Mouse (Mus musculus) embryonic stem cell, embryonic (primary cell): ENCODE data around the gene Gm6169.

Experiments used
- CTCF ChIA-PET, 4 experiments: fragments of 300-600 bp in 2 of 4; fragments of 350-600 bp in 2 of 4; sonication (Branson Sonifier 250); formaldehyde crosslinking; loops; one replicate each; lab custom pipeline; 2022; ENCODE audit warnings: inconsistent platforms in 2 of 4; lab: Charles Lee
- POLR2A ChIA-PET, 4 experiments: fragments of 300-600 bp in 2 of 4; fragments of 350-600 bp in 2 of 4; sonication (Branson Sonifier 250); formaldehyde crosslinking; loops; one replicate each; lab custom pipeline; 2022; ENCODE audit warnings: antibody characterized with exemption in 4 of 4, inconsistent platforms in 1 of 4; lab: Charles Lee

Gene Gm6169

DNA sequence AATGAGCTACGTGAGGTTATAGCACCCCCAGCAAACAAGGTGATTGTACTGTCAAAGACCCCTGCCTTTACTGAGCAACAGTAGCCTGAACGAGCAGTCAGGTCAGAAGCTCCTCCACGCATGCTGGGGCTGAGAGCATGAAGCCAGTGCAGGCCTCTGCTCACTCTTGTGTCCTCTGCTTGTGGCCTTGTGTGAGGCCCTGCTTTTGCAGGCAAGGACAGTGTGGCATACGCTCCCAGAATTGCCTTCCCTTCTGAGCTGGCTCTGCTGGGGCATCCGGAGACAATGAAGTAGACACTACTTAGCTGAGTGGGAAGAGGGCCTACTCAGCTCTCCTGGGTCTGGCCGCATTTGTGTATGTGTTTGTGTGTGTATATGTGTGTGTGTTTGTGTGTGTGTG lies 39.3 kb downstream of the Gm6169 start:
- POLR2A ChIA-PET: interaction anchor here in 2 of 4 experiments (0.5 to 1.7 kb wide), 9 partner anchors 11 to 1151 kb away, joined by 3 to 7 read pairs (median 3); partner anchors contain the start of genes Gfm2 (in 2 of the 2) and Nsa2 (in 2 of the 2)

DNA sequence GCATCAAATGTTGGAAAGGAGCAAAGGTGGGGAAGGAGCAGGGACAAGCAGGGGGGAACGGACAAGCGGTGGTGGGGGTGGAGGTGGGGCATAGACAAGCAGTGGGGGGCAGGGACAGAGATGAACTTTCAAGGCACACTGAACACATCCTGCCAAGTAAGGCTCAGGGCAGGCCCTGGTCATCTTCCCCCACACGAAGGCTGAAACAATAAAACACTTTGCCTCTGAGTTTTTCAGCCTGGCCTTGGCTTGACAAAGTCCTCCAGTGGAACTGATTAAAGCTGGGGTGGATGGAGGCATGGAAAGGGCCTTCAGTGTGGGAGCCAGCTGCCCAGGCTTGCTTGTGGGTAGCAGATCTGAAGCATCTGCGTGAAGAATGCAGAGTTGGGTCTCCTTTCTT lies 41.2 kb downstream of the Gm6169 start:
- ChIA-PET CTCF (interaction anchor here in 1 of 4 experiments (0.9 kb wide), 1 partner anchor 10 kb away, joined by 3 read pairs; the partner anchor contains the start of gene Fam169a), POLR2A (interaction anchor here in 1 of 4 experiments (1.9 kb wide), 1 partner anchor 9 kb away, joined by 5 read pairs; the partner anchor contains the start of gene Fam169a)

More for the DNA sequence above, 39.3 kb downstream of the Gm6169 start:
- CTCF ChIA-PET: interaction anchor here in 2 of 4 experiments (0.6 to 1.3 kb wide), 2 partner anchors 52 to 53 kb away, joined by 3 to 6 read pairs; no protein-coding TSS in a partner anchor

DNA sequence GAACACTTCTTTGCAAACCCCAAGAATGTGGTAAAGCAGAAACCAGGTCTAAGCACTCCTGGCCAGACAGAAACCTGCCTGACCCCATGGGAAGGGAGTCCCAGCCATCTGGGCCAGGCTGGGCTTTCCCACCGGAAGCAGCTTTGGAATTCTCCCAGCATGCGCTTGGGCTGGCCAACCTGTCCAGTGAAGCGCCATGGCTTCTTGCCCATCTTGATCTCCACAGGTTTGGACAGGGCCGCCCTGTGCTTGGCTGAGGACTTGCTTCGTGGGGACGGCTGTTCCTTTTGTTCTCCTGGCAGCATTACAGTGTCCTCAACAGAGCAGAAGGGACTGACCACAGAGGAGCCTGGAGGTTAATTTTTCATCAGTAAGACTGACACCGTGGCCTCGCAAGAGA lies 45.2 kb downstream of the Gm6169 start:
- POLR2A ChIA-PET: no interaction called here
- CTCF ChIA-PET: no interaction called here

DNA sequence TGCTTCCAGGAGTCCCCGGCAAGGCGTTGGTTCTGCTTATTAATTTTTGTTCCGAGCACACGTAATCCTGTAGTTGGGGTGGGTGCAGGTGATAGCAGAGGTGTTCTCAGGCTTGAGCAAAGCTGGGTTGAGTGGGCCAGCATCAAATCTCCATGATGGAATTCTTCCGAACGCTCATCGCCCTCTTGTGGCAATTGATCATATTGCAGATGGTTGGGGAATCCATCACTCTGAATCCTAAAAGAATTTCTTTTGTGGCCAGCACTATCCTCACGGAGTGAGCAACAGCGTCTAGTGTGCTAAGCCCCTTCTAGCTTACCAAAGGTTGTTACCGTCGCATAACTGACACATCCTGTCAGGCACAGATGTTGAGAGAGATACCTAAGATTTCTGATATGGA lies 46.4 kb downstream of the Gm6169 start:
- ChIA-PET POLR2A (interaction anchor here in 2 of 4 experiments (0.6 to 1.2 kb wide), 3 partner anchors 13 to 50 kb away, joined by 3 to 4 read pairs (median 3); no protein-coding TSS in a partner anchor), CTCF (interaction anchor here in 3 of 4 experiments (0.5 to 1.2 kb wide), 7 partner anchors 8 to 201 kb away, joined by 3 to 5 read pairs (median 3); no protein-coding TSS in a partner anchor)

DNA sequence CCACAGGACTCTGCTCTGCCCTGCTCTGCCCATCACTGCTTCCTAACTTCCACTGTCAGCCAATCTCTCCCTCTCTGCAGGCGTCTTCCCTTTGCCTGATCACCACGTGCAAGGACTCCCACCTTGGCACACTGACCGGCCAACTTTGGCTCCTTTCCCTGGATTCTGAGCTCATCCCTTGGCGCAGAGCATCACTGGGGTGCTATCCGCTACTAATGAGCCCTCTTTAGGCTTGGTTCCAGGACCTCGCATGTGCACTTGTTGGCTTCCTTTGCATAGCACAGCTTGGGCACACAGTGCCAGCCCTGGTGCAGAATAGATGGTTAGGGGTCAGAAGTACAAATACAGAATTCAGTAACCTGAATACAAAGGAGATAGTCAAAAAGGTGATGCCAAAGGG lies 47.9 kb downstream of the Gm6169 start:
- ChIA-PET CTCF (interaction anchor here in 1 of 4 experiments (0.7 to 1.0 kb wide), 2 partner anchors 47 to 199 kb away, joined by 3 read pairs; no protein-coding TSS in a partner anchor), POLR2A (interaction anchor here in 1 of 4 experiments (0.6 to 0.7 kb wide), 2 partner anchors 14 to 1453 kb away, joined by 3 read pairs; no protein-coding TSS in a partner anchor)
